Mouse (Mus musculus) stomach, embryonic 15.5 days (tissue): Measurements from ENCODE around the gene Zfp513. TPM values are rescaled to one million over a fixed set of nuclear protein-coding genes. Genes with fewer than 3 reads are reported as not detected.
A peak's percentile ranks its signal among the peaks of the same experiment; 100 is the strongest.

Experiments used
- ATAC-seq: fragments of 200-750 bp; cut with Nextera tagmentation; 2 replicates; pipeline ENCODE4 v1.8.0; 2017; ENCODE audit warnings: low read depth, moderate number of reproducible peaks, moderate TSS enrichment; ENCODE audit not compliant: insufficient read depth, low FRiP score
- H3K27ac ChIP-seq: fragments of 300-500 bp; sonication (generic); 2 replicates; pipeline ENCODE4 v1.5.1; 2015; ENCODE audit warnings: mild to moderate bottlenecking, inconsistent platforms
- H3K27me3 ChIP-seq: fragments of 300-500 bp; sonication (generic); replicated peaks from 2 replicates; pipeline ENCODE4 v1.6.1; 2015; ENCODE audit warnings: inconsistent platforms
- H3K36me3 ChIP-seq: fragments of 300-500 bp; sonication (generic); 2 replicates; pipeline ENCODE4 v1.6.1; 2015; ENCODE audit warnings: inconsistent platforms
- H3K4me1 ChIP-seq: fragments of 300-500 bp; sonication (generic); 2 replicates; pipeline ENCODE4 v1.6.1; 2015; ENCODE audit warnings: inconsistent platforms
- H3K4me2 ChIP-seq: fragments of 300-500 bp; sonication (generic); 2 replicates; pipeline ENCODE4 v1.6.1; 2015; ENCODE audit warnings: mild to moderate bottlenecking, inconsistent platforms
- H3K4me3 ChIP-seq: fragments of 300-500 bp; sonication (generic); replicated peaks from 2 replicates; pipeline ENCODE4 v1.5.1; 2015; ENCODE audit warnings: inconsistent platforms
- H3K9ac ChIP-seq: fragments of 300-500 bp; sonication (generic); 2 replicates; pipeline ENCODE4 v1.6.1; 2015; ENCODE audit warnings: inconsistent platforms
- H3K9me3 ChIP-seq: fragments of 300-500 bp; sonication (generic); 2 replicates; pipeline ENCODE4 v1.6.1; 2016; ENCODE audit warnings: inconsistent platforms
- WGBS: fragments of 180-500 bp; shearing (Covaris S2); methylation state at CpG from one replicate; pipeline ENCODE4 v1.1.7; 2015; 5-methylcytosine and 5-hydroxymethylcytosine counted together
- polyA plus RNA-seq: library from polyadenylated mRNA; unstranded; fragments of >200 nt; fragmentation: Nextera tagmentation; extraction: Ambion mirVana; gene quantifications from 2 replicates; pipeline ENCODE4 v1.2.1, GENCODE M21; 2015

Zfp513 gene
- polyA plus RNA-seq = 8.6 and 9.8 TPM in 2 replicates

DNA sequence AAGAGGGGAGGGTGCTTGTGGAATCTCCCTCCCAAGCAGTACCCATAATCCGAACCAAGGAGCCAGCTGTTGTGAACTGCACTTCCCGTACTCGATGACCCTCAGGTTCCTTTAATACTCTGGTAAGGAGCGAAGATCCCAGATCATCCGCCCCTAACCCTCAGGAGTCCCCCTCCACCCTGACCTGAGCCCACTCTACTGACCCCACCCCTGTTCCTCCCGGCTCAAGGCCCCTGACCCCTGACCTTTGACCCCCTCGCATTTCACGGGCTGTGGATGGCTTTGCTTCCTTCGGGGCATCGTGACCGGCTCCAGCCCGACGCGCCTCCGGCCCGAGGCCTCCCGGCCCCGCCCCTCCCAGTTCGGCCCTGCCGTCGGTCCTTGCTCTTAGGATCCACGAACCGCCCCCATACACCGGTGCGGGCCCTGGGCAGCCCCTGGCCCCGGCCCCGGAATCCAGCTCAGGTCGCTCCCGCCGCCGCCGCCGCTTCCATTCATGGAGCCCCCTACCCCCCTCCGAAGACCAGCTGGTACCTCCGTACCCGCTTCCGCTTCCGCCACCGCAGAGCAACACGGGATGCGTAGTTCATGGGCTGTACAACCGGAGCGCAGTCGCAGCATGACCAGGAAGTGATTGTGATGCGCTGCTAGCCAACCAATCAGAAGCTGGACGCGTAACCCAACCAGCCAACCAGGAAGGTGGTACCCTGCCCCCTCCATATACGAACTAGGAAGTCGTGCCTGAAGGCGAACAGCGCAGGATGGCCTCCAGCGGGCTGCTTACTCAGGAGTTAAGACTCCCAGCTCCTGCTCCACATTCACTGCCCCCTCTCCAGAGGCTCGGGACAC is at the start of gene Zfp513:
Zfp513 (minus strand) TSS at position 562 of the 849 bp plus-strand sequence.
- H3K36me3 ChIP-seq = peaks cover 63% of the 10 kb centered on the region
- ATAC-seq = peak; percentile 97
- H3K4me2 ChIP-seq = peak within 1 kb of the TSS; percentile 76
- no peaks in the 10 kb centered on the region for H3K27me3 ChIP-seq
- H3K27ac ChIP-seq = peak within 1 kb of the TSS; percentile 81
- H3K9ac ChIP-seq = peak within 1 kb of the TSS; percentile 93
- H3K4me1 ChIP-seq = peaks cover 2% of the 10 kb centered on the region
- H3K4me3 ChIP-seq = peak within 1 kb of the TSS; percentile 90
- under 1% methylated on average over 52 of the region's 53 CpGs for WGBS
- H3K9me3 ChIP-seq = no peaks in the 10 kb centered on the region

- no peaks in the 10 kb centered on the region for H3K27me3 ChIP-seq
- peaks cover 42% of the 10 kb centered on the region for H3K36me3 ChIP-seq
- peak; percentile 89 for ATAC-seq
- peak within 1 kb of the TSS; percentile 83 for H3K27ac ChIP-seq
- peak within 1 kb of the TSS; percentile 37; the same call in 1 of the 2 replicates for H3K9ac ChIP-seq
- 28% methylated on average over 45 of the region's 47 CpGs for WGBS
- peak within 1 kb of the TSS; percentile 52 for H3K4me2 ChIP-seq
- peak within 1 kb of the TSS; percentile 45 for H3K4me3 ChIP-seq
- H3K9me3 ChIP-seq = no peaks in the 10 kb centered on the region
- H3K4me1 ChIP-seq = peaks cover 16% of the 10 kb centered on the region
Observed at GRCm38 (mm10) chr5:31251541-31252101, 49.5 kb upstream of the Zfp513 start, which contains the start of gene Krtcap3. Krtcap3 (plus strand) TSS chr5:31251691.

- Histone ChIP-seq H3K36me3 (peaks cover 45% of the 10 kb centered on the region), H3K4me2 (no peak overlapping the region), H3K9ac (no peak overlapping the region), H3K27ac (no peak overlapping the region), H3K27me3 (no peaks in the 10 kb centered on the region), H3K4me1 (peaks cover 16% of the 10 kb centered on the region), H3K4me3 (no peak overlapping the region), H3K9me3 (no peaks in the 10 kb centered on the region)
- no peak for ATAC-seq
- WGBS = 58% methylated on average over 4 of the region's 4 CpGs
Observed at GRCm38 (mm10) chr5:31250716-31251115, 48.6 kb upstream of the Zfp513 start.

GRCm38 (mm10) chr5:31242191-31242590 is 40.1 kb upstream of the Zfp513 start:
- WGBS = 22% methylated on average over 10 of the region's 10 CpGs
- ATAC-seq = no peak
- Histone ChIP-seq H3K4me3 (peak overlapping the region; percentile 98), H3K4me2 (peak overlapping the region; percentile 75), H3K27ac (no peak overlapping the region), H3K4me1 (peaks cover 2% of the 10 kb centered on the region; the same call in 1 of the 2 replicates), H3K9ac (peak overlapping the region; percentile 99; the same call in 1 of the 2 replicates), H3K36me3 (peaks cover 21% of the 10 kb centered on the region; the same call in 1 of the 2 replicates), H3K9me3 (no peaks in the 10 kb centered on the region), H3K27me3 (no peaks in the 10 kb centered on the region)

DNA sequence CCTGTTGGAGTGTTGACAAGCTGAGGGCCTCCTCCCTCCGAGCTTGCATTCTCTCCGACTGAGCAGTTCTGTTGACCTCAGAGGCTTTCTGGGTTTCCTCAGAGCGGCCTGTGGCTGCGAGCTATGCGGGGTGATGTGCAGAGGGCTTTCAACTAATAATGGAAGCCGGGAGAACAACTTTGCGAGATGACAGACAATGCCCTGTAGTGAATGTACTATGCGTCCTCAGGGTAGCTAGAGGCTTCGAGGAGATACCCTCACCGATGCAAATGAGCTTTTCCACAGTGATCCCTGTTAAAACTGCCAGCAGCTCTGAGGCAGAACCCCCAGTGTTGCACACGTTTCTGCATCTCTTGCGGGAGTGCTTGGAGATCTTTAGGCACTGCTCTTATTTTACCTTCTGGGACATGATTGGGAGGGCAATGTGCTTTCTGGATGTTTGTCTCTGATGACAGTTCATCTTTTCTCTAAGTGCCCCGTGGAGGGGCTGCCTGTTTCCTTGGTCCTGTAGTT is 39.5 kb upstream of the Zfp513 start:
- Histone ChIP-seq H3K4me1 (peaks cover 2% of the 10 kb centered on the region; the same call in 1 of the 2 replicates), H3K9ac (peak overlapping the region; percentile 99), H3K36me3 (peaks cover 16% of the 10 kb centered on the region; the same call in 1 of the 2 replicates), H3K4me3 (peak overlapping the region; percentile 98), H3K9me3 (no peaks in the 10 kb centered on the region), H3K27ac (peak overlapping the region; percentile 99), H3K4me2 (peak overlapping the region; percentile 75), H3K27me3 (no peaks in the 10 kb centered on the region)
- WGBS = under 1% methylated on average over 13 of the region's 13 CpGs
- ATAC-seq = no peak

DNA sequence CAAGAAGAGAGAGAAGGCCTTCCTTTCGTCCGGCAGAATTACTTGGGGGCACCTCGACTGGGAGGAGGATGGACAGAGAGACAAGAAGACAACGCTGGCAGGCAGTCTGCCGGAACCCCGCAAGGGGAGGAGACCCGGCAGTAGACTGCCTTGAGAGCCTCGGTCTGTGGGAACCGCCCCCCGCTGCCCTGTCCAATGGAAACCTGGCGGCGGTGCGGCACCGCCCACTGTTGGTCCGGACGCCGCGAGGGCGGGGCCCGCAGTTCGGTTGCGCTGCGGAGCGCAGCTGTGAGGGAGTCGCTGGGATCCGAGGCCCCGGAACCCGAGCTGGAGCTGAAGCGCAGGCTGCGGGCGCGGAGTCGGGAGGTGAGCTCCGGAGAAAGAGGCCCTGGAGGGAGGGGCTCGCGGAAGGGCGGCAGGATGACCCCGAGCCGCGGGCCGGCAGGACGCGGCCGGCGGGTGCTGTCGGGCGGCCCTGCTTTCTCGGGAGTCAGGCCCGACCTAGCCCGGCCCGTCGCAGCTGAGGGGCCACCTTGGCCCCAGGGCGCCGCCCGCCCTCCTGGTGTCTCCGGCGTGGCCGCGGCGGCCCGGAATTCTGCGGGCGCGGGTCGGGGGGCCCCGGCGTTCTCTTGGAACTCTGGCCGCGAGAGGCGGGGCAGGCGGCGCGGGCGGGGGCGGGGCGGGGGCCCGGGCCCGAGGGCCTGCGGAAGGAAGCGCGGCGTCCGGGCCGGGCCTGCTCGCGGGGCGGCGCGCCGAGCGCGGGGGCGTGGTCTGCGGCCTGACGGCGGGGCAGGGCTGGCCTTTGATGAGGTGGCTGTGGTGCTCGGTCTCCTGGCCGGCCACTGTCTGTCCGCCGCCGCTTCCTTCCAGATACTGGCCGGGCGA is 38.8 kb upstream of the Zfp513 start, which contains the start of the genes Nrbp1 and Gm9970:
Nrbp1 (plus strand) TSS at position 228 of the 885 bp plus-strand sequence.
Gm9970 (minus strand) TSS at position 596 of the 885 bp plus-strand sequence.
- peak; percentile 98 for ATAC-seq
- Histone ChIP-seq H3K4me2 (peak within 1 kb of the TSS; percentile 75), H3K4me3 (peak within 1 kb of the TSS; percentile 98), H3K4me1 (peaks cover 2% of the 10 kb centered on the region; the same call in 1 of the 2 replicates), H3K27me3 (no peaks in the 10 kb centered on the region), H3K9ac (peak within 1 kb of the TSS; percentile 99), H3K27ac (peak within 1 kb of the TSS; percentile 99), H3K36me3 (0 out of 2 replicates have a peak, but pooled peaks cover 9% of the 10 kb centered on the region), H3K9me3 (no peaks in the 10 kb centered on the region)
- under 1% methylated on average over 82 of the region's 103 CpGs for WGBS

GRCm38 (mm10) chr5:31226641-31227040 is 24.5 kb upstream of the Zfp513 start:
- H3K9me3 ChIP-seq = no peaks in the 10 kb centered on the region
- H3K27ac ChIP-seq = no peak overlapping the region
- WGBS = 70% methylated on average over 1 of the region's 1 CpGs
- H3K27me3 ChIP-seq = no peaks in the 10 kb centered on the region
- H3K4me2 ChIP-seq = no peak overlapping the region
- no peaks in the 10 kb centered on the region for H3K4me1 ChIP-seq
- ATAC-seq = no peak
- no peak overlapping the region for H3K4me3 ChIP-seq
- no peak overlapping the region for H3K9ac ChIP-seq
- no peaks in the 10 kb centered on the region for H3K36me3 ChIP-seq

DNA sequence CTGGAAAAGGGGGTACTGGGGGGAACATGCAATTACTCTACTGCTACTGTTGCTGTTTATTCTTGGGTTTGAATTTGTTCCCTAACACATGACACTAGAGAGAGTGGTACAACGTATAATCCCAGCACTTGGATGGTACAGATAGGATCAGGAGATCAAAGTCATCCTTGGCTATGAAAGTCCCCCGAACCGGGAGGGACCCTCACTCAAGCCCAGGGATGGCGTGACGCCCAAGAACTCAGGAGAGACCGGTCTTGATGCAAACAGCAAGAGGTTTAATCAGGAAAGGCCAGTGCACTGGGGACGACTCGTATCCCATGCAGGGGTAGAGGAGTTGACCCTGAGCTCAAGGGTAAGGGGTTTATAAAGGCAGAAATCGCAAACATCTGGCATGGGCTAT is 20.6 kb upstream of the Zfp513 start:
- H3K27ac ChIP-seq = no peak overlapping the region
- no peak overlapping the region for H3K4me3 ChIP-seq
- WGBS = 93% methylated on average over 9 of the region's 9 CpGs
- H3K4me1 ChIP-seq = no peaks in the 10 kb centered on the region
- no peaks in the 10 kb centered on the region for H3K9me3 ChIP-seq
- no peaks in the 10 kb centered on the region for H3K27me3 ChIP-seq
- H3K36me3 ChIP-seq = no peaks in the 10 kb centered on the region
- no peak overlapping the region for H3K9ac ChIP-seq
- no peak for ATAC-seq
- H3K4me2 ChIP-seq = no peak overlapping the region

DNA sequence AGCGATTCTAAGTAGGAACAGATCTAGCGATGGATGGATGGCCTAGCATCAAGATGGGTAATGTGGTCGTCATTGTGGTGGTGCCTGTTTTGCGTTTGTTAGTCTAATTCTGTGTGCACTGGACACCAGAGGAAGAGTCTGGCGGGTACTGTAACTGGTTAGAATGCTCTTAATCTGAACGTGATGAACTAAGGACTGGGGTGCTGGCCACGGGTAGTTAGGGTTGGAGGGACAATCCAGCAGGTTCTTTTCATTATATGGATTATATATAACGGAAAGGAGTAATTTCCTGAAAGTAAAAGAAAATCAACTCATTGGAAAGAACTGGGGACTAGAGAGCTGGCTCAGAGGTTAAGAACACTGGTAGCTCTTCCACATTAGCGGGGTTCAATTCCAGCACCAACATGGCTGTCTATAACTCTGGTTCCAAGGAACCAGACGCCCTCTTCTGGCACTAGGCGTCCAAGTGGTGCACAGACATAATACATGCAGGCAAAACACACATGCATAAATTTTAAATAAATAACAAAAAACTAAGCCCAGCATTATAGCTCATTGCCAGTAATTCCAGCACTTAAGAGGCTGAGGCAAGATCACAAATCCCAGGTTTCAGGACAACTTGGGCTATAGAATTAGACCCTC is 19.3 kb upstream of the Zfp513 start:
- Histone ChIP-seq H3K36me3 (no peaks in the 10 kb centered on the region), H3K27ac (peak overlapping the region; percentile 94), H3K4me2 (peak overlapping the region; percentile 85), H3K9me3 (no peaks in the 10 kb centered on the region), H3K4me1 (no peaks in the 10 kb centered on the region), H3K4me3 (peak overlapping the region; percentile 100), H3K9ac (peak overlapping the region; percentile 63), H3K27me3 (no peaks in the 10 kb centered on the region)
- WGBS = 12% methylated on average over 11 of the region's 11 CpGs
- ATAC-seq = no peak

GRCm38 (mm10) chr5:31220448-31221303 is 18.6 kb upstream of the Zfp513 start, which contains the start of gene Ppm1g:
Ppm1g (minus strand) TSS chr5:31220687.
- Histone ChIP-seq H3K36me3 (no peaks in the 10 kb centered on the region), H3K27me3 (no peaks in the 10 kb centered on the region), H3K4me3 (peak within 1 kb of the TSS; percentile 100), H3K27ac (peak within 1 kb of the TSS; percentile 95), H3K4me1 (no peaks in the 10 kb centered on the region), H3K9ac (peak within 1 kb of the TSS; percentile 96), H3K9me3 (no peaks in the 10 kb centered on the region), H3K4me2 (peak within 1 kb of the TSS; percentile 85)
- ATAC-seq = peak; percentile 96
- under 1% methylated on average over 70 of the region's 70 CpGs for WGBS
